Mouse (Mus musculus): ENCODE measurements around the gene Gm3043.
"Not testable (repeated sequence)": the region's sequence is repeated elsewhere in the genome, so short reads cannot be mapped to it uniquely, and the experiment has no call there.

The Gm3043 gene

DNA sequence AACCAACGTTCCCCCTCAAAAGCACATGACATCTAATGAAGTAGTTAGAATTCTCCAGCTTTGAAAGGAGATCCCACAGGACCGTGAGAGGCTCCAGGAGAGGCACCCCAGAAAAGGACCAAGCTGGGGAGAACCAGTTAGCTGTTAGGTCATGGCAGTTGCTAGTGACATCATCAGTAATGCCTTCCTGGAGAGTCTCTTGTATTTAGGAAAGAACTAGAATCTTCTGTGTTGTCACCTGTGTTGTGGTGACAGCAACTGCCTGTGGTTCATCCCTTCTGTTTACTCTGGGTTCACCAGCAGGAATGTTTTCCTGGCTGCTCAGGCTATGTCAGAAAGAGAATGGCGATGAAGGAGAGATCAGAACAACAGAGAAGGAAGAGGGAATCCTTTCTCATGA lies at the start of gene Gm3043:
Gene Gm3043 (plus strand): TSS at position 301 of the 400 bp plus-strand sequence.
- not testable (repeated sequence) for TF ChIP-seq GATA4 (IDR thresholded peaks at IDR 0.05; ENCODE audit: insufficient replicate concordance, low read length)

DNA sequence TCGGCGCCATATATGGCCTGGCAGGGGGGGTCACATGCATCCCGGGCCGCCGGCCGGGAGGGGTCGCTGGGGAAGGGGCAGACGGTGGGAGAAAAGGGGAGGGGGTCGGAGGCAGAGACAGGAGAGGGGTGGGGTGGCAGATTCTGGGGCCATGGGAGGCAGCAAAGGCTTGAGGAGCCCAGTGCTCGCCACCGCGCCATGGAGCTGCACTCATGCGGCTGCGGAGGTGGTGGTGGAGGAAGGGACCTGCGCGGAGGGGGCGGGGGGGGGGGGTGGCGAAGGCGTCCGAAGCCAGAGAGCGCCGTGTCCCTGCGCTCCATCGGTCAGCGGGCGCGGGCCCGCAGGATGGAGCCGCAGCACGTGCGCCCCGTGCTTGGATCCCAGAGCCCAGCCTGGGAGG lies 36.9 kb upstream of the Gm3043 start, which contains the start of gene Gm3020:
Gene Gm3020 (plus strand): TSS at position 301 of the 400 bp plus-strand sequence.
- TF ChIP-seq GATA4 (IDR thresholded peaks at IDR 0.05; ENCODE audit: insufficient replicate concordance, low read length): not testable (repeated sequence)
